Mouse (Mus musculus): ENCODE results near the gene Plxna2. TPM values are rescaled to one million over a fixed set of nuclear protein-coding genes. Genes with fewer than 3 reads are reported as not detected.

The Plxna2 gene
- polyA plus RNA-seq, 1 experiment: 1.2 TPM

GRCm38 (mm10) chr1:194697439-194697838 lies 79.4 kb downstream of the Plxna2 start:
- Histone ChIP-seq H3K27me3 (ENCODE audit: control insufficient read depth, insufficient read depth, low read length) (no peaks in the 10 kb centered on the region), H3K27ac (ENCODE audit: insufficient read depth, low read length) (no peak overlapping the region), H3K4me1 (ENCODE audit: control insufficient read depth, insufficient read depth, insufficient read length) (no peaks in the 10 kb centered on the region), H3K4me3 (ENCODE audit: extremely low read depth, insufficient read depth, insufficient read length) (no peak overlapping the region), H3K36me3 (ENCODE audit: control insufficient read depth, insufficient read depth, low read length) (no peaks in the 10 kb centered on the region)
- WGBS: 86% methylated on average over 2 of the region's 2 CpGs
- TF ChIP-seq POLR2A (IDR thresholded peaks at IDR 0.05; ENCODE audit: low read depth, low read length): no peak
- TF ChIP-seq CTCF (IDR thresholded peaks at IDR 0.05; ENCODE audit: extremely low read depth, insufficient read depth, insufficient read length, insufficient replicate concordance): no peak
- DNase-seq (ENCODE audit: low read depth in 1 of 2, low spot score in 2 of 2): no peak

GRCm38 (mm10) chr1:194699321-194699720 lies 81.3 kb downstream of the Plxna2 start:
- H3K36me3 ChIP-seq (ENCODE audit: control insufficient read depth, insufficient read depth, low read length): no peaks in the 10 kb centered on the region
- no peaks in the 10 kb centered on the region for H3K27me3 ChIP-seq (ENCODE audit: control insufficient read depth, insufficient read depth, low read length)
- 83% methylated on average over 3 of the region's 3 CpGs for WGBS
- no peak overlapping the region for H3K4me3 ChIP-seq (ENCODE audit: extremely low read depth, insufficient read depth, insufficient read length)
- H3K4me1 ChIP-seq (ENCODE audit: control insufficient read depth, insufficient read depth, insufficient read length): no peaks in the 10 kb centered on the region
- no peak overlapping the region for H3K27ac ChIP-seq (ENCODE audit: insufficient read depth, low read length)
- TF ChIP-seq CTCF (IDR thresholded peaks at IDR 0.05; ENCODE audit: extremely low read depth, insufficient read depth, insufficient read length, insufficient replicate concordance): no peak
- DNase-seq (ENCODE audit: low read depth in 1 of 2, low spot score in 2 of 2): no peak

GRCm38 (mm10) chr1:194703235-194703634 lies 85.2 kb downstream of the Plxna2 start:
- Histone ChIP-seq H3K4me1 (ENCODE audit: control insufficient read depth, insufficient read depth, insufficient read length) (no peaks in the 10 kb centered on the region), H3K36me3 (ENCODE audit: control insufficient read depth, insufficient read depth, low read length) (no peaks in the 10 kb centered on the region), H3K4me3 (ENCODE audit: extremely low read depth, insufficient read depth, insufficient read length) (no peak overlapping the region), H3K27me3 (ENCODE audit: control insufficient read depth, insufficient read depth, low read length) (no peaks in the 10 kb centered on the region), H3K27ac (ENCODE audit: insufficient read depth, low read length) (no peak overlapping the region)
- no peak for DNase-seq (ENCODE audit: low read depth in 1 of 2, low spot score in 2 of 2)
- TF ChIP-seq CTCF (IDR thresholded peaks at IDR 0.05; ENCODE audit: extremely low read depth, insufficient read depth, insufficient read length, insufficient replicate concordance) (no peak), POLR2A (IDR thresholded peaks at IDR 0.05; ENCODE audit: low read depth, low read length) (no peak)
- 66% methylated on average over 2 of the region's 2 CpGs for WGBS

- no peak for DNase-seq (ENCODE audit: low read depth in 1 of 2, low spot score in 2 of 2)
- H3K27ac ChIP-seq (ENCODE audit: insufficient read depth, low read length): no peak overlapping the region
- H3K27me3 ChIP-seq (ENCODE audit: control insufficient read depth, insufficient read depth, low read length): no peaks in the 10 kb centered on the region
- TF ChIP-seq POLR2A (IDR thresholded peaks at IDR 0.05; ENCODE audit: low read depth, low read length) (no peak), CTCF (IDR thresholded peaks at IDR 0.05; ENCODE audit: extremely low read depth, insufficient read depth, insufficient read length, insufficient replicate concordance) (no peak)
- no peaks in the 10 kb centered on the region for H3K36me3 ChIP-seq (ENCODE audit: control insufficient read depth, insufficient read depth, low read length)
- no peaks in the 10 kb centered on the region for H3K4me1 ChIP-seq (ENCODE audit: control insufficient read depth, insufficient read depth, insufficient read length)
- no peak overlapping the region for H3K4me3 ChIP-seq (ENCODE audit: extremely low read depth, insufficient read depth, insufficient read length)
- WGBS: 88% methylated on average over 1 of the region's 1 CpGs
Observed at GRCm38 (mm10) chr1:194704171-194704855, 86.3 kb downstream of the Plxna2 start.

DNA sequence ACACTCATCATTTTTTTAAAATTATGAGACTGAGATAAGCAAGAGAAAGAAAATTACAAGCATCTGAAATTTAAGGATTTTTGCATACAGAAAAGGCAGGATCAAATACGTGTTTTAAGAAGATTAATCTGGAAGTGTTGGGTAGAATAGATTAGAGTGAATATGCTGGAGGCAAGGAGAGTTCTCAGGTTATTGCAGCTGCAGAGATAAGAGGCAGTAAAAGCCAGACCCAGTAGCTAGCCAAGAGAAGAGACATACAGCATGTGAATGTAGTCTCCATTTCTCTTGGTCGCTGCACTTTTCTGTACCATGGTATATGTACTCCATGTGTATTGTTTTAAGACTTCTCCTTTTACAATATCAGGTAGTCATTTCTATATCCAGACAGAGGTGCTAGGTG lies 88.5 kb downstream of the Plxna2 start:
- WGBS: 76% methylated on average over 2 of the region's 2 CpGs
- Histone ChIP-seq H3K4me1 (ENCODE audit: control insufficient read depth, insufficient read depth, insufficient read length) (no peaks in the 10 kb centered on the region), H3K36me3 (ENCODE audit: control insufficient read depth, insufficient read depth, low read length) (no peaks in the 10 kb centered on the region), H3K27me3 (ENCODE audit: control insufficient read depth, insufficient read depth, low read length) (no peaks in the 10 kb centered on the region), H3K4me3 (ENCODE audit: extremely low read depth, insufficient read depth, insufficient read length) (no peak overlapping the region), H3K27ac (ENCODE audit: insufficient read depth, low read length) (no peak overlapping the region)
- DNase-seq (ENCODE audit: low read depth in 1 of 2, low spot score in 2 of 2): no peak
- no peak for TF ChIP-seq CTCF (IDR thresholded peaks at IDR 0.05; ENCODE audit: extremely low read depth, insufficient read depth, insufficient read length, insufficient replicate concordance)

DNA sequence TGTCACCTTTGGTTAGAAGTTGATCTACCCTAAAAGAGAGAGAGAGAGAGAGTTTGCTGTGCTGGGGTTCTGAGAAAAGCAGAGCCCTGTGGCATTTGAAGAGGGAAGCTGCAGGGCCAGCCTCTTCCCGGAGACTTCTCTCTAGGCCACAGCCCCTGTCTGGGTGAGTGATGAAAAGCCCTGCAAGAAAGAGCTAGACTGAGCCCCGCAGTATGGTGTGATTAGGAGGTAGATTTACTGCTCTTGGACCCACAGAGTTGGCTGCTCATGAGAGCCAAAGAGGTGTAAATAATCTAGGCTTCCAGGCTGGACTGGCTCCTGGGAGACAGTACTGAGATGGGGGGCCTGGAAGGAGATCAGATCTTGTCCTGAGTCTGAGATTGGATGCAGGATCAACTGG lies 94.4 kb downstream of the Plxna2 start:
- 51% methylated on average over 2 of the region's 2 CpGs for WGBS
- H3K27ac ChIP-seq (ENCODE audit: insufficient read depth, low read length): no peak overlapping the region
- DNase-seq (ENCODE audit: low read depth in 1 of 2, low spot score in 2 of 2): no peak
- no peak for TF ChIP-seq POLR2A (IDR thresholded peaks at IDR 0.05; ENCODE audit: low read depth, low read length)
- no peak for TF ChIP-seq CTCF (IDR thresholded peaks at IDR 0.05; ENCODE audit: extremely low read depth, insufficient read depth, insufficient read length, insufficient replicate concordance)
- H3K27me3 ChIP-seq (ENCODE audit: control insufficient read depth, insufficient read depth, low read length): no peaks in the 10 kb centered on the region
- H3K36me3 ChIP-seq (ENCODE audit: control insufficient read depth, insufficient read depth, low read length): no peaks in the 10 kb centered on the region
- H3K4me1 ChIP-seq (ENCODE audit: control insufficient read depth, insufficient read depth, insufficient read length): no peaks in the 10 kb centered on the region
- H3K4me3 ChIP-seq (ENCODE audit: extremely low read depth, insufficient read depth, insufficient read length): no peak overlapping the region

GRCm38 (mm10) chr1:194714138-194715031 lies 96.4 kb downstream of the Plxna2 start:
- TF ChIP-seq POLR2A (IDR thresholded peaks at IDR 0.05; ENCODE audit: low read depth, low read length) (no peak), CTCF (IDR thresholded peaks at IDR 0.05; ENCODE audit: extremely low read depth, insufficient read depth, insufficient read length, insufficient replicate concordance) (no peak)
- WGBS: 82% methylated on average over 4 of the region's 4 CpGs
- no peaks in the 10 kb centered on the region for H3K4me1 ChIP-seq (ENCODE audit: control insufficient read depth, insufficient read depth, insufficient read length)
- H3K27me3 ChIP-seq (ENCODE audit: control insufficient read depth, insufficient read depth, low read length): no peaks in the 10 kb centered on the region
- no peak overlapping the region for H3K27ac ChIP-seq (ENCODE audit: insufficient read depth, low read length)
- no peaks in the 10 kb centered on the region for H3K36me3 ChIP-seq (ENCODE audit: control insufficient read depth, insufficient read depth, low read length)
- no peak for DNase-seq (ENCODE audit: low read depth in 1 of 2, low spot score in 2 of 2)
- H3K4me3 ChIP-seq (ENCODE audit: extremely low read depth, insufficient read depth, insufficient read length): no peak overlapping the region

All from spleen, adult 2 months (tissue).